Mouse (Mus musculus): ENCODE measurements around the gene Rrad.

DNA sequence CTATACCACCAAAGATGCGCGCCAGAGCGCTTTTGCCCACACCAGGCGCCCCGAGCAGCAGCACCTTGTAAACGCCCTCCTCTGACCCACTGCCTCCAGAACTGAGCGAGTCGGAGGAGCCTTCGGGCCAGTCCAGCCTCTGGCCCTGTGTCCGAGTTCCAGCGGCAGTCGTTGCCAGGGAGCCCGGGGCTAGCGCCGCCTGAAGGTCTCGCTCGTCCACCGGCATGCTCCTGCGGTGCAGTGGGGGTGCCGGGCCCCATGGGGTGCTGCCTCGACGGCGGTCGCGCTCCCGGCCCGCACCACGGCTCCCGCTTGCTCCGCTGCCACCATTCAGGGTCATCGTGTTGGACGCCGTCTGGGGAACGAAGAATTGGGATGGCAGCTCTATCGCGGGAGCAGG is 553 bp downstream of the Rrad start:
- TF ChIP-seq EP300 (IDR thresholded peaks at IDR 0.05; ENCODE audit: low read depth) (no peak), CTCF (IDR thresholded peaks at IDR 0.05; ENCODE audit: low read depth) (no peak; the same call in 1 of the 2 replicates)
